ENCODE assay signal across 9 mouse cellular contexts in genomic region chr11:29861750-29862397, GRCm38 (mm10). TPM values are rescaled to one million over a fixed set of nuclear protein-coding genes. Genes with fewer than 3 reads are reported as not detected.
DNase-seq lines count a peak whose midpoint lies in the region; ATAC-seq lines count a peak whose summit lies in the region.
"Had no signal": no experiment of that assay in that cellular context is flagged by ENCODE, and none has a peak within 500 bp of the region (broad histone marks: within the 10 kb centered on the region; RNA-seq: fewer than 3 reads in every experiment).

No protein-coding gene starts in this region.

- WGBS in hindbrain, embryonic 11.5 days: 41% methylated on average over 2 of the region's 2 CpGs
- 49% methylated on average over 2 of the region's 2 CpGs for WGBS in hindbrain, embryonic 13.5 days
- 38% methylated on average over 2 of the region's 2 CpGs for WGBS in forebrain, embryonic 14.5 days
- 38% methylated on average over 2 of the region's 2 CpGs for WGBS in midbrain, embryonic 15.5 days

- ATAC-seq in hindbrain, embryonic 11.5 days (ENCODE audit: low FRiP score): 0 out of 2 replicates have a peak, but pooled peaks have one; percentile 56
- ATAC-seq in hindbrain, embryonic 13.5 days (ENCODE audit: low FRiP score): no peak
- ATAC-seq in forebrain, embryonic 14.5 days: peak; percentile 75
- ATAC-seq in midbrain, embryonic 15.5 days (replicated peaks): peak; percentile 33; the same call in 1 of the 2 replicates

- H3K9ac ChIP-seq in hindbrain, embryonic 11.5 days (ENCODE audit: low read depth, low read length): no peak overlapping the region
- H3K9ac ChIP-seq in hindbrain, embryonic 13.5 days: no peak overlapping the region
- H3K9ac ChIP-seq in forebrain, embryonic 14.5 days (ENCODE audit: low read length): no peak overlapping the region
- H3K9ac ChIP-seq in midbrain, embryonic 15.5 days: no peak overlapping the region
- H3K9ac ChIP-seq: limb, embryonic 13.5 days had no signal

- H3K27me3 ChIP-seq in hindbrain, embryonic 11.5 days (ENCODE audit: control insufficient read depth, insufficient read depth, low read length): no peaks in the 10 kb centered on the region
- H3K27me3 ChIP-seq in hindbrain, embryonic 13.5 days: no peaks in the 10 kb centered on the region
- no peaks in the 10 kb centered on the region for H3K27me3 ChIP-seq in forebrain, embryonic 14.5 days (replicated peaks; ENCODE audit: control insufficient read depth, insufficient read depth, low read length)
- no peaks in the 10 kb centered on the region for H3K27me3 ChIP-seq in midbrain, embryonic 15.5 days (replicated peaks)
- H3K27me3 ChIP-seq: limb, embryonic 13.5 days had no signal

- no peak overlapping the region for H3K27ac ChIP-seq in hindbrain, embryonic 11.5 days (ENCODE audit: low read depth, low read length)
- H3K27ac ChIP-seq in hindbrain, embryonic 13.5 days: no peak overlapping the region
- no peak overlapping the region for H3K27ac ChIP-seq in forebrain, embryonic 14.5 days (ENCODE audit: low read depth, low read length)
- no peak overlapping the region for H3K27ac ChIP-seq in midbrain, embryonic 15.5 days
- H3K27ac ChIP-seq: limb, embryonic 13.5 days had no signal

- no peaks in the 10 kb centered on the region for H3K9me3 ChIP-seq in hindbrain, embryonic 11.5 days (ENCODE audit: control insufficient read depth, low read length)
- H3K9me3 ChIP-seq in hindbrain, embryonic 13.5 days: no peaks in the 10 kb centered on the region
- H3K9me3 ChIP-seq in forebrain, embryonic 14.5 days (replicated peaks; ENCODE audit: control insufficient read depth, low read length): no peaks in the 10 kb centered on the region
- H3K9me3 ChIP-seq in midbrain, embryonic 15.5 days: no peaks in the 10 kb centered on the region
- H3K9me3 ChIP-seq: limb, embryonic 13.5 days had no signal

- no peak overlapping the region for H3K4me2 ChIP-seq in hindbrain, embryonic 11.5 days (replicated peaks; ENCODE audit: low read depth, low read length)
- no peak overlapping the region for H3K4me2 ChIP-seq in hindbrain, embryonic 13.5 days
- H3K4me2 ChIP-seq in forebrain, embryonic 14.5 days (ENCODE audit: low read length): no peak overlapping the region
- H3K4me2 ChIP-seq in midbrain, embryonic 15.5 days: no peak overlapping the region
- H3K4me2 ChIP-seq: limb, embryonic 13.5 days had no signal

- peak; percentile 70 for DNase-seq in hindbrain, embryonic 11.5 days (ENCODE audit: low spot score)
- DNase-seq in ES-CJ7 (ENCODE audit: low read depth, low spot score): peak; percentile 36
- peak; percentile 24 for DNase-seq in c-Kit-positive CD71-positive TER-119-negative erythroid progenitor cells, embryonic 14.5 days (ENCODE audit: low read depth)
- peak; percentile 73 for DNase-seq in forebrain, embryonic 14.5 days (ENCODE audit: low spot score)
- peak; percentile 26 to 45 for DNase-seq in left cerebral cortex, postnatal 10 days (ENCODE audit: extremely low spot score in 1 of 2, low spot score in 2 of 2)
- DNase-seq in thymus, postnatal 4 days: peak; percentile 54

- H3K4me1 ChIP-seq in hindbrain, embryonic 11.5 days (replicated peaks; ENCODE audit: control insufficient read depth, insufficient read depth, low read length): no peaks in the 10 kb centered on the region
- H3K4me1 ChIP-seq in hindbrain, embryonic 13.5 days (replicated peaks): no peaks in the 10 kb centered on the region
- peaks cover 3% of the 10 kb centered on the region; the same call in 1 of the 2 replicates for H3K4me1 ChIP-seq in forebrain, embryonic 14.5 days (ENCODE audit: control insufficient read depth, insufficient read depth, low read length)
- H3K4me1 ChIP-seq in midbrain, embryonic 15.5 days: no peaks in the 10 kb centered on the region
- H3K4me1 ChIP-seq: limb, embryonic 13.5 days had no signal

- intact Hi-C loops in left cerebral cortex, postnatal 10 days (cut with DNase I): no loop called here

- no peak overlapping the region for H3K4me3 ChIP-seq in hindbrain, embryonic 11.5 days (ENCODE audit: low read depth, low read length)
- no peak overlapping the region for H3K4me3 ChIP-seq in hindbrain, embryonic 13.5 days
- no peak overlapping the region for H3K4me3 ChIP-seq in forebrain, embryonic 14.5 days (ENCODE audit: low read depth, low read length)
- H3K4me3 ChIP-seq in midbrain, embryonic 15.5 days: no peak overlapping the region
- H3K4me3 ChIP-seq: limb, embryonic 13.5 days had no signal

- no peaks in the 10 kb centered on the region for H3K36me3 ChIP-seq in hindbrain, embryonic 11.5 days (ENCODE audit: control insufficient read depth, insufficient read depth, low read length)
- H3K36me3 ChIP-seq in hindbrain, embryonic 13.5 days: no peaks in the 10 kb centered on the region
- H3K36me3 ChIP-seq in forebrain, embryonic 14.5 days (ENCODE audit: control insufficient read depth, insufficient read depth, low read length): no peaks in the 10 kb centered on the region
- no peaks in the 10 kb centered on the region for H3K36me3 ChIP-seq in midbrain, embryonic 15.5 days (replicated peaks)
- H3K36me3 ChIP-seq: limb, embryonic 13.5 days had no signal

RNA-seq across cellular contexts. Expression of gene 4931440F15Rik, which starts 36.4 kb away (rescaled TPM):
- polyA plus RNA-seq in hindbrain, embryonic 11.5 days (2014; fragmentation: Nextera tagmentation; extraction: Ambion mirVana): 0.06 and 0.08 TPM in 2 replicates
- 0.32 and 0.58 TPM in 2 replicates for polyA plus RNA-seq in hindbrain, embryonic 13.5 days (2015; fragmentation: Nextera tagmentation; extraction: Ambion mirVana)
- polyA plus RNA-seq in forebrain, embryonic 14.5 days (2014; fragmentation: Nextera tagmentation; extraction: Ambion mirVana): 0.11 and 0.15 TPM in 2 replicates
- 1 to 10 TPM; 2.3 to 2.8 TPM for total RNA-seq in left cerebral cortex, postnatal 10 days (2021)
- 0.72 and 0.74 TPM in 2 replicates for polyA plus RNA-seq in midbrain, embryonic 15.5 days (2015; fragmentation: Nextera tagmentation; extraction: Ambion mirVana)
